Mouse (Mus musculus) limb, embryonic 15.5 days (tissue): ENCODE measurements around the gene Tor4a. TPM values are rescaled to one million over a fixed set of nuclear protein-coding genes. Genes with fewer than 3 reads are reported as not detected.
A peak's percentile ranks its signal among the peaks of the same experiment; 100 is the strongest.

Experiments used
- ATAC-seq: fragments of 200-750 bp; cut with Nextera tagmentation; 2 replicates; pipeline ENCODE4 v1.8.0; 2017; ENCODE audit warnings: low read depth, moderate TSS enrichment; ENCODE audit not compliant: insufficient number of reproducible peaks, low FRiP score, low TSS enrichment
- H3K27ac ChIP-seq: fragments of 300-500 bp; sonication (generic); 2 replicates; pipeline ENCODE4 v1.5.1; 2015; ENCODE audit warnings: moderate library complexity, mild to moderate bottlenecking, inconsistent platforms
- H3K27me3 ChIP-seq: fragments of 300-500 bp; sonication (generic); 2 replicates; pipeline ENCODE4 v1.6.1; 2015; ENCODE audit warnings: inconsistent platforms
- H3K36me3 ChIP-seq: fragments of 300-500 bp; sonication (generic); 2 replicates; pipeline ENCODE4 v1.6.1; 2015; ENCODE audit warnings: inconsistent platforms
- H3K4me1 ChIP-seq: fragments of 300-500 bp; sonication (generic); 2 replicates; pipeline ENCODE4 v1.6.1; 2015; ENCODE audit warnings: inconsistent platforms
- H3K4me2 ChIP-seq: fragments of 300-500 bp; sonication (generic); 2 replicates; pipeline ENCODE4 v1.6.1; 2015; ENCODE audit warnings: mild to moderate bottlenecking, inconsistent platforms
- H3K4me3 ChIP-seq: fragments of 300-500 bp; sonication (generic); 2 replicates; pipeline ENCODE4 v1.5.1; 2015; ENCODE audit warnings: mild to moderate bottlenecking, inconsistent platforms
- H3K9ac ChIP-seq: fragments of 300-500 bp; sonication (generic); 2 replicates; pipeline ENCODE4 v1.6.1; 2015; ENCODE audit warnings: inconsistent platforms
- H3K9me3 ChIP-seq: fragments of 300-500 bp; sonication (generic); 2 replicates; pipeline ENCODE4 v1.6.1; 2016; ENCODE audit warnings: inconsistent platforms
- WGBS: fragments of 180-500 bp; shearing (Covaris S2); methylation state at CpG from one replicate; pipeline ENCODE4 v1.1.7; 2015; 5-methylcytosine and 5-hydroxymethylcytosine counted together
- polyA plus RNA-seq: library from polyadenylated mRNA; unstranded; fragments of >200 nt; fragmentation: Nextera tagmentation; extraction: Ambion mirVana; gene quantifications from 2 replicates; pipeline ENCODE4 v1.2.1, GENCODE M21; 2015

The Tor4a gene
- polyA plus RNA-seq, 1 experiment from 2014 or later = 8.9 TPM

- Histone ChIP-seq H3K27me3 (no peaks in the 10 kb centered on the region), H3K4me1 (no peaks in the 10 kb centered on the region), H3K4me3 (no peak overlapping the region), H3K9ac (no peak overlapping the region), H3K4me2 (no peak overlapping the region), H3K36me3 (peaks cover 98% of the 10 kb centered on the region), H3K27ac (no peak overlapping the region), H3K9me3 (no peaks in the 10 kb centered on the region)
- 76% methylated on average over 4 of the region's 4 CpGs for WGBS
- no peak for ATAC-seq
These were observed 7.0 kb upstream of the Tor4a start for GRCm38 (mm10) chr2:25203631-25204214.

GRCm38 (mm10) chr2:25200631-25201030, 3.9 kb upstream of the Tor4a start:
- H3K36me3 ChIP-seq = peaks cover 75% of the 10 kb centered on the region
- no peaks in the 10 kb centered on the region for H3K9me3 ChIP-seq
- H3K4me1 ChIP-seq = peaks cover 14% of the 10 kb centered on the region; the same call in 1 of the 2 replicates
- WGBS = 85% methylated on average over 2 of the region's 2 CpGs
- H3K27me3 ChIP-seq = peaks cover 12% of the 10 kb centered on the region
- no peak overlapping the region for H3K9ac ChIP-seq
- ATAC-seq = no peak
- H3K4me2 ChIP-seq = no peak overlapping the region
- no peak overlapping the region for H3K27ac ChIP-seq
- H3K4me3 ChIP-seq = no peak overlapping the region

- Histone ChIP-seq H3K27me3 (peaks cover 29% of the 10 kb centered on the region), H3K9me3 (no peaks in the 10 kb centered on the region), H3K4me3 (no peak overlapping the region), H3K9ac (no peak overlapping the region), H3K27ac (no peak overlapping the region; the same call in 1 of the 2 replicates), H3K36me3 (peaks cover 48% of the 10 kb centered on the region), H3K4me2 (no peak overlapping the region), H3K4me1 (peaks cover 35% of the 10 kb centered on the region)
- no peak for ATAC-seq
These were observed 1.3 kb upstream of the Tor4a start for GRCm38 (mm10) chr2:25197946-25198345.

GRCm38 (mm10) chr2:25197191-25197590, 505 bp upstream of the Tor4a start:
- H3K36me3 ChIP-seq = peaks cover 40% of the 10 kb centered on the region
- H3K27ac ChIP-seq = peak overlapping the region; percentile 71; the same call in 1 of the 2 replicates
- peak overlapping the region; percentile 41; the same call in 1 of the 2 replicates for H3K4me2 ChIP-seq
- H3K9me3 ChIP-seq = no peaks in the 10 kb centered on the region
- H3K4me3 ChIP-seq = no peak overlapping the region; the same call in 1 of the 2 replicates
- H3K4me1 ChIP-seq = peaks cover 35% of the 10 kb centered on the region
- no peak for ATAC-seq
- 36% methylated on average over 2 of the region's 2 CpGs for WGBS
- peaks cover 29% of the 10 kb centered on the region for H3K27me3 ChIP-seq
- H3K9ac ChIP-seq = no peak overlapping the region

GRCm38 (mm10) chr2:25195211-25196156, 1.2 kb downstream of the Tor4a start:
- Histone ChIP-seq H3K4me1 (peaks cover 35% of the 10 kb centered on the region), H3K36me3 (peaks cover 23% of the 10 kb centered on the region), H3K9ac (no peak overlapping the region), H3K27me3 (peaks cover 29% of the 10 kb centered on the region), H3K4me2 (peak overlapping the region; percentile 41), H3K4me3 (peak overlapping the region; percentile 32), H3K27ac (peak overlapping the region; percentile 71; the same call in 1 of the 2 replicates), H3K9me3 (no peaks in the 10 kb centered on the region)
- no peak for ATAC-seq
- WGBS = 22% methylated on average over 55 of the region's 55 CpGs

- H3K4me1 ChIP-seq = peaks cover 35% of the 10 kb centered on the region
- H3K27me3 ChIP-seq = peaks cover 29% of the 10 kb centered on the region
- no peak for ATAC-seq
- H3K27ac ChIP-seq = no peak overlapping the region
- H3K4me2 ChIP-seq = peak overlapping the region; percentile 41; the same call in 1 of the 2 replicates
- no peaks in the 10 kb centered on the region for H3K9me3 ChIP-seq
- H3K36me3 ChIP-seq = peaks cover 15% of the 10 kb centered on the region
- peak overlapping the region; percentile 32 for H3K4me3 ChIP-seq
- 82% methylated on average over 17 of the region's 17 CpGs for WGBS
- no peak overlapping the region for H3K9ac ChIP-seq
These were observed 2.1 kb downstream of the Tor4a start for GRCm38 (mm10) chr2:25194486-25195171.

- peaks cover 35% of the 10 kb centered on the region for H3K4me1 ChIP-seq
- 0 out of 2 replicates have a peak overlapping the region, but pooled peaks have one; percentile 15 for H3K4me2 ChIP-seq
- no peak for ATAC-seq
- WGBS = 66% methylated on average over 5 of the region's 5 CpGs
- H3K27ac ChIP-seq = peak overlapping the region; percentile 47; the same call in 1 of the 2 replicates
- no peak overlapping the region for H3K9ac ChIP-seq
- no peak overlapping the region for H3K4me3 ChIP-seq
- peaks cover 10% of the 10 kb centered on the region; the same call in 1 of the 2 replicates for H3K36me3 ChIP-seq
- H3K9me3 ChIP-seq = no peaks in the 10 kb centered on the region
- H3K27me3 ChIP-seq = peaks cover 29% of the 10 kb centered on the region
These were observed 2.7 kb downstream of the Tor4a start for GRCm38 (mm10) chr2:25194006-25194405.

GRCm38 (mm10) chr2:25193330-25193770, 3.3 kb downstream of the Tor4a start:
- peak; percentile 49; the same call in 1 of the 2 replicates for ATAC-seq
- peak overlapping the region; percentile 29; the same call in 1 of the 2 replicates for H3K4me2 ChIP-seq
- H3K9ac ChIP-seq = no peak overlapping the region; the same call in 1 of the 2 replicates

GRCm38 (mm10) chr2:25187841-25188240, 8.8 kb downstream of the Tor4a start:
- WGBS = 81% methylated on average over 6 of the region's 6 CpGs
- no peak for ATAC-seq
- Histone ChIP-seq H3K9me3 (no peaks in the 10 kb centered on the region), H3K4me1 (peaks cover 10% of the 10 kb centered on the region), H3K4me3 (no peak overlapping the region), H3K9ac (no peak overlapping the region), H3K27ac (no peak overlapping the region), H3K4me2 (no peak overlapping the region), H3K27me3 (peaks cover 32% of the 10 kb centered on the region), H3K36me3 (no peaks in the 10 kb centered on the region)

More at GRCm38 (mm10) chr2:25193330-25193770, 3.3 kb downstream of the Tor4a start:
- peaks cover 35% of the 10 kb centered on the region for H3K4me1 ChIP-seq
- no peaks in the 10 kb centered on the region for H3K9me3 ChIP-seq
- H3K4me3 ChIP-seq = no peak overlapping the region
- H3K36me3 ChIP-seq = peaks cover 3% of the 10 kb centered on the region; the same call in 1 of the 2 replicates
- under 1% methylated on average over 6 of the region's 6 CpGs for WGBS
- H3K27me3 ChIP-seq = peaks cover 29% of the 10 kb centered on the region
- H3K27ac ChIP-seq = peak overlapping the region; percentile 47; the same call in 1 of the 2 replicates

GRCm38 (mm10) chr2:25186575-25186930, 10.1 kb downstream of the Tor4a start:
- peaks cover 43% of the 10 kb centered on the region for H3K27me3 ChIP-seq
- ATAC-seq = no peak
- no peak overlapping the region for H3K27ac ChIP-seq

More at GRCm38 (mm10) chr2:25186575-25186930, 10.1 kb downstream of the Tor4a start:
- Histone ChIP-seq H3K4me2 (peak overlapping the region; percentile 93), H3K4me1 (peaks cover 15% of the 10 kb centered on the region), H3K36me3 (no peaks in the 10 kb centered on the region), H3K4me3 (peak overlapping the region; percentile 48; the same call in 1 of the 2 replicates), H3K9ac (peak overlapping the region; percentile 39; the same call in 1 of the 2 replicates), H3K9me3 (no peaks in the 10 kb centered on the region)
- WGBS = 30% methylated on average over 5 of the region's 5 CpGs
